Mouse (Mus musculus) layer of hippocampus, postnatal 10 days (tissue): ENCODE measurements around the gene Cd200r4. TPM values are rescaled to one million over a fixed set of nuclear protein-coding genes. Genes with fewer than 3 reads are reported as not detected.

Experiments used
- DNase-seq, 2 experiments: peaks; one replicate each; pipeline ENCODE4 v3.0.0; 2021; ENCODE audit warnings: low spot score in 2 of 2
- total RNA-seq, 2 experiments: library from RNA; stranded (reverse); gene quantifications; 2 replicates each; pipeline ENCODE4 v1.2.3; 2021

Cd200r4 gene
- total RNA-seq, 2 experiments from 2014 or later: not detected

GRCm38 (mm10) chr16:44875178-44875577 is 63.6 kb downstream of the Cd200r4 start:
- no peak for DNase-seq

GRCm38 (mm10) chr16:44876625-44877024 is 65.1 kb downstream of the Cd200r4 start:
- no peak for DNase-seq

GRCm38 (mm10) chr16:44877595-44877994 is 66.1 kb downstream of the Cd200r4 start:
- no peak for DNase-seq

Other genes with a start within 250 kb of the Cd200r4 start
- gene Nepro, start 87.4 kb upstream of the Cd200r4 start, total RNA-seq: 1 to 10 TPM; 4.7 to 5.3 TPM
- gene Gtpbp8, start 65.4 kb upstream of the Cd200r4 start, total RNA-seq: 10 to 100 TPM; 25.5 to 29.1 TPM
- gene Cd200r1, start 46.0 kb upstream of the Cd200r4 start, total RNA-seq: under 1 TPM; 0.16 to 0.46 TPM
- not detected for gene Cd200r2, start 55.4 kb downstream of the Cd200r4 start, total RNA-seq
- gene Cd200r3, start 131.9 kb downstream of the Cd200r4 start, total RNA-seq: not detected